Mouse (Mus musculus) hematopoietic multipotent progenitor cell, adult 10-12 weeks (in vitro differentiated cells): Measurements from ENCODE around the gene Rln1. TPM values are rescaled to one million over a fixed set of nuclear protein-coding genes. Genes with fewer than 3 reads are reported as not detected.

Experiments used
- polyA plus RNA-seq: library from polyadenylated mRNA; stranded (reverse); fragments of >175 nt; gene quantifications from 2 replicates; pipeline ENCODE4 v1.2.3, GENCODE M21; 2012; ENCODE audit warnings: low replicate concordance

Rln1 gene
- polyA plus RNA-seq, result not detected in 2 replicates

GRCm38 (mm10) chr19:29334068-29334745 is at the start of gene Rln1:
Rln1 (minus strand) TSS chr19:29334670.

DNA sequence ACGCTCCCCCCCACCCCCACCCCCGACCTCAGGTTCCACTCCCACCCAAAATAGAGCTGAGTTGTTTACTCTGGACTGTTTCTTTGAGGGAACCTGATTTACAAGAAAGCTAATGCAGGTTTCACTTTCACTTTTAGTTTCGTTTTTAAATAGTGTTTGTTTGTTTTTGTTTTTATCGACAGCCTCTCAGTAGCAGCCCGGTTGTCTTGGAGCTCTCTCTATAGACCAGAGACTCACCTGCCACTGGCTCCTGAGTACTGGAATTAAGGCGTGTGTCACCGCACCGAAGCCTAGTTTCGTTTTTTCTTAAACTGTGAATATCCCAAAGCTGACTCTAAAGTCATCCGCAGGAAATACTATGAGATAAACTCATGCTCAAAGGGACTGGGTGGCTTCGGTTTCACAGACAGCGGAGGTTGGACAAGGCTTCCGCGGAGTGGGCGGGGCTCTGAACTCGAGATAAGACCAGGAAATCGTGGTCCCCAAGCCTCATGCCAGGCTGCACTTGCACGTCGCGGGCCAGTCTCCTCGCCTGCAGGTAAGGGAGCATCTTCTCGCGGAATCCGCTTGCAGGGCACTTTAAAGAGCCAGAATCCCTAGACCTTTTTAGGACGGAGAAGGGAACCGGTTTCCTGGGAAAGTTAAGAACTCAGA is 32.6 kb upstream of the Rln1 start, which contains the start of the genes Plgrkt and Cd274:
TSS of gene Plgrkt (minus strand) at position 422 of the 654 bp plus-strand sequence.
TSS of gene Cd274 (plus strand) at position 487 of the 654 bp plus-strand sequence.

DNA sequence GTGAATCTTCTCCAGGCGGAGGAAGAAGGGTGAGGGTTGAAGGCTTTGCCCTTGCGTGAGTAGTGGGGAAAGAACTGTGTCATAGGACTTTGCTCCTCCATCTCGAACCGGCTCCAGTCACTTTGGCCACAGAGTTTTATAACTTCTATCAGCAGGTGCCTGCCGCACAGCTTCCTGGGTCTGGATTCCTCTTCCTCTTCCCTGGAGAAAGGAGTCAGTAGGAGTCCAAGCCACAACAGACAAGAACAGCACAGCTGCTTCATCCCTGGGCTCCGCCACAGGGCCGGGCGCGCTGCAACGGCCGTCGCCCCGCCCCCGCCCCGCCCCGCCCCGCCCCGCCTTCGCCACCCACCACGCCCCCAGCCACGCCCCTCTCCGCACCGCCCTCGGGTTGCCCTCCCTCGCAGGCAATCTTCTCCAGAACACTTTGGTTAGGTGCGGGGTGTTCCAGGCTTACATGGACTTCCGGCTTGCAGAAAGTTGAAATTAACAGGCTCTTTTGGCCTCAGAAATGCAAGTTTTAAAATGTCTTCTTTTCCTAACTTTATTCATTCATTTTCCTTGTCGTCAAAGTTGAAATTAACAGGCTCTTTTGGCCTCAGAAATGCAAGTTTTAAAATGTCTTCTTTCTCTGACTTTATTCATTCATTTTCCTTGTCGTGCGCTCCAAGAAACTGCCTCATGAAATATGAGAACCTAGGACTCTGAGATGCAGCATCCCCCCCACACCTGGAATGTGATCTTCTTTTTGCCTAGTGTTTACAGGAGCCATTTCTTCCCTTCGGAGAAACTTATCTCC is 9.2 kb downstream of the Rln1 start, which contains the start of gene Insl6:
TSS of gene Insl6 (minus strand) at position 304 of the 799 bp plus-strand sequence.

Other genes starting within 250 kb of the Rln1 start
- gene Rcl1, start 233.3 kb downstream of the Rln1 start, polyA plus RNA-seq, result 19.2 and 22.7 TPM in 2 replicates
- 9.3 and 15.1 TPM in 2 replicates for gene Jak2, start 82.8 kb downstream of the Rln1 start, polyA plus RNA-seq
- 1.5 and 3.3 TPM in 2 replicates for gene Insl6, start 9.3 kb downstream of the Rln1 start, polyA plus RNA-seq
- gene Plgrkt, start 32.7 kb upstream of the Rln1 start, polyA plus RNA-seq, result 68.8 and 93.2 TPM in 2 replicates
- gene Cd274, start 32.8 kb upstream of the Rln1 start, polyA plus RNA-seq, result 2.1 and 4.5 TPM in 2 replicates
- 0.25 and 0.54 TPM in 2 replicates for gene Pdcd1lg2, start 76.2 kb upstream of the Rln1 start, polyA plus RNA-seq
- 7.2 and 11.4 TPM in 2 replicates for gene Ric1, start 187.6 kb upstream of the Rln1 start, polyA plus RNA-seq